Mouse (Mus musculus) kidney, postnatal 10 days (tissue): Measurements from ENCODE around the gene Tvp23b.

Experiments
- DNase-seq: peaks from one replicate; pipeline ENCODE4 v3.0.0; 2021; ENCODE audit warnings: mixed read lengths

Tvp23b gene

GRCm38 (mm10) chr11:62949548-62949947 is 70.3 kb downstream of the Tvp23b start:
- peak; percentile 59 for DNase-seq

- DNase-seq = no peak
Observed at GRCm38 (mm10) chr11:62951012-62951411, 71.8 kb downstream of the Tvp23b start, which contains the start of gene Cdrt4. Cdrt4 (plus strand) TSS chr11:62951193.

GRCm38 (mm10) chr11:62954766-62955165 is 75.5 kb downstream of the Tvp23b start:
- no peak for DNase-seq

DNA sequence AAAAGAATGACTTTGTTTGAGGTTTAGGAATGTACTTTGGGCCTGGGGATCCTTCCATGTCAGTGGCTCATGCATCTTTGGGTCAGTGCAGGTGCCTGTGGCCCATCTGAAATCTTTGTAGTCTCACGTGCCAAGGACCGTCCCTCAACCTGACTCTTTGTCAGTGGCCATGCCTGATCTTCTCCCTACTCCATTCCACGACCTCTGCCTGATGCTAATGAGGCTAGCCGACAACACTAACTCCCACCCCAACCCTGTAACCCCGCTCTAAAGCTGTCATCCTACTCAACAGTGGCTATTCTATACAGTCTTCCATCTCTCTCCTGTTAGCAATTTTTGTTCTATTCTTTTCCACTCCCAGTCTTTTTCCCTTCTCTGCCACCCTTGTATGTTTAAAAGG is 75.9 kb downstream of the Tvp23b start:
- DNase-seq = no peak

DNA sequence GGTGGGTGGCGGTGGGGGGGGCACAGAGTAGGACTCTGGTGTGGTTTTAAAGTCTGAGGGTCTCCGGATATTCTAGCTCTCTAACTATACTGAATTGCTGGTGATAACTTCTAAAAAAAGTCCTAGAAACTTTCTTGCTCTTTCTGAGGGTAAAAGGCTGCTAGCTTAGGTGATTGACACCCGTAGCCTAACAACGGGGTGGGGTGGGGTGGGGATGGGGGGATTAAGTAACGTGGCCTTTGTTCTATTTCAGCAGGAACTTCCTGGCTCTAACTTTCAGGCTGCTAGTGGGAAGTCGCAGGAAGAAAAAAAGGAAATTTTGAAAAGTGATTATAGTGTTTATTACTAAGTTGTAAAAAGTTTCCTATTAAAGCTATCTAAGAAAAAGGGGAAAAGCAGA is 76.5 kb downstream of the Tvp23b start:
- DNase-seq = no peak

GRCm38 (mm10) chr11:62957626-62958180 is 78.4 kb downstream of the Tvp23b start:
- DNase-seq = no peak

DNA sequence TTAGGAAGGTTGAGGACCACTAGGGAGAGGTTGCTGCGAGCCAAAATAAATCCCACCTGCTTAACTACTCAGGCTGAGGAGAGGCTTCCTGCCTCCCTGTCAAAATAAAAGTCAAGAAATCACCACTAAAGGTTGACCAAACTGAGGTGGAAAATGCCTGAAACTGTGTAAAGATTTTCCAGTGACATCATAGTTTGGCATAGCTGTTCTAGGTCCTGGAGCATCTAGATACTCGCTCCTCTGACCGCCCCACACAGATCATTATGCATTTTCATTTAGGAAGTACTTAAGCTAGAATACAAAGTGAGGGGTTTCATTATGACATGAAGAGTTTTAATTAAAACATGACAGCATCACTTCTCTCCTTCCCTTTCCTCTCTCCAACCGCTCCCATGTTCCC is 84.0 kb downstream of the Tvp23b start:
- no peak for DNase-seq

GRCm38 (mm10) chr11:62966424-62966764 is 87.1 kb downstream of the Tvp23b start:
- no peak for DNase-seq
